Mouse (Mus musculus) gastrocnemius, adult 18-20 months (tissue): Measurements from ENCODE around the gene Cspg4. TPM values are rescaled to one million over a fixed set of nuclear protein-coding genes. Genes with fewer than 3 reads are reported as not detected.
A peak's percentile ranks its signal among the peaks of the same experiment; 100 is the strongest.
"Not testable (repeated sequence)": the region's sequence is repeated elsewhere in the genome, so short reads cannot be mapped to it uniquely, and the experiment has no call there.

Source experiments
- DNase-seq: peaks from one replicate; pipeline ENCODE4 v3.0.0; 2021; ENCODE audit warnings: low spot score
- total RNA-seq, 2 experiments: library from RNA; stranded (reverse); gene quantifications; 2 replicates each; pipeline ENCODE4 v1.2.3; 2021

Gene Cspg4
- total RNA-seq, 2 experiments from 2014 or later, result 2.9 to 5.8 TPM

DNA sequence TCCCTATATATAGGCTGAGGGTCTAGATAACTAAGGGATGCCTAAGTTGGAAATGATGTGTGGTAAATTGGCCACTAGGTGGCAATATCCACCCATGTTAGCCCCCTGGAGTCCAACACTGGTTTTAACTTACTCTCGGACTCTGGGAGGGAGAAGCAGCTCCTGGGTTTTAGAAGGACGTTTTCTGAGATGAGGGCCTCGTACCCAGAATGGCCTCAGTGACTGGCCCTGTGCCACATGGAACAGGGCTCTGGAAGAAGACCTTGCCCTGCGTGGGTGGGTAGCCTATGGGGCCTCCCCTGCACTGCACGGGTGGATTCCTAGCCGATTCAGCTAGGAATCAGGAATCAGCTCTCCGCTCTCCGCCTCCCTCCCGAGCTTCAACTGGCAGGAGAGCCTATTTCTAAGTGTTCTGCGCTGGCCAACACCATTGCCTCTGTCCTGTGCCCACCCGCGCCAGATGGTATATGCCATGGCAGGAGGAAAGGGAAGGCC, 26.7 kb downstream of the Cspg4 start:
- peak; percentile 81 for DNase-seq

DNA sequence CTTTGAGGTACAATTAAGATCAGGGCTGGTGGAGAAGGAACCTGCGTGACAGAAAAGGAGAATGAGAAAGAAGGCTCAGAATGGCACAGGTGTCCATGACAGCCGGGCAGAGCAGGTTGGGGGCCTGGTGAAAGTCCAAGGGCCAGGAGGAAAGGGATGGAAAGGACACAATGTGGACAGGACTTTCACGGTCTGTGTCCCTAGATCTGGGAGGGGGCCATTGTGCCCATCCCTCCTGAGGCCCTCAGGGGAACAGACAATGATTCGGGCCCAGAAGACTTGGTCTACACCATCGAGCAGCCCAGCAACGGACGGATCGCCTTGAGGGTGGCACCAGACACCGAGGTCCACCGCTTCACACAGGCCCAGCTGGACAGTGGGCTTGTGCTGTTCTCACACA, 27.3 kb downstream of the Cspg4 start:
- no peak for DNase-seq

DNA sequence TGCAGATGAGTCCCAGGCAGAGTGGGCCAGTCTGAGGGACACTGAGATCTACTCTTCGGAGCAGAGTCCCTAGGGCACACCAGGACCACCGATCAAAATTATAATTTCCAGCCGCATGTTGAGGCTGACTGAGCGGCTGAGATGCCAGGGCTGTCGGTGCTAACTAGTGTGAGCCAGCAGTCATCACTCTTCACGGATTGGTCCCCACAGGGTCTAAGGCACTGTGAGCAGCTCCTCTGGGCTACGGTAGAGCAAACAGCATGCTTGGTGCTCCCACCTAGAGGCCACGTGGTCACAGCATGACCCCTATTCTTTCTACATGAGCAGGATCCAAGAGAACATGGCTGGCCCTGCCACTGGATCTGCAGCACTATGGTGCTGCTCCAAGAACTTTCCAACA, 28.5 kb downstream of the Cspg4 start:
- DNase-seq, result no peak

DNA sequence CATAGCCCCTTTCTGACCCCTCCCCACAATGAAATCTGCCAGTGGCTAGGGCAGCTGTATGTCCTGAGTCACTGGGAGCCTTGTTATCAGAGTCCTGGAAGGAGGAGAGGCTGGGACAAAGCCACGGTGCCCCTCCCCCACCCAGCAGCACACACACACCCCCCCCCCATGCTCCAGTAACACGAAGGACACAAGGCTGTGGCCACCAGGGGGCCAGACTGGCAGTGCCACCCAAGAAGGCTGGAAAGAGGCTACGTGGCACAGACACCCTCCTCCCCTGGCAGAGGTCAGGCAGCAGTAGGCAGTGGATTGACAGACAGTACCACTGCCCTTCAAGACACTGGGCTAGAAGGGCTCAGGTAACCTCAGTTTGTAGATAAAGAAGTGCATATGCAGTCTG, 29.2 kb downstream of the Cspg4 start:
- DNase-seq, result no peak

DNA sequence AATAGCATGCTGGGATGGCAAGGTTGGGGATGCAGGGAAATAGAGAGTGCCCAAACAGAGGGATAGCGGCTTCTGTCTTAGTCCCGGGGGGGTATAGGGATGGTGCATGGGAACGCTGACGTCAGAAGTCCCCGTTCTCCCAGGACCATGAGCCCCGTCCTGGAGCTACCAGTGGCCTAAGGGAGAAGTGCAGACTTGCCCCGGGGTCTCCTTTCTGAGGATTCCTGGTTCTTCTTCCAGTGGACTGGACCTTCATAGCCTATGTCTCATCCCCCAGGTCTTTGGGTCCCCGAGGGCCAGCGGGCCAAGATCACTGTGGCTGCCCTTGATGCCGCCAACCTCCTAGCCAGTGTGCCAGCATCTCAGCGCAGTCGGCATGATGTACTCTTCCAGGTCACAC, 31.9 kb downstream of the Cspg4 start:
- DNase-seq, result no peak

DNA sequence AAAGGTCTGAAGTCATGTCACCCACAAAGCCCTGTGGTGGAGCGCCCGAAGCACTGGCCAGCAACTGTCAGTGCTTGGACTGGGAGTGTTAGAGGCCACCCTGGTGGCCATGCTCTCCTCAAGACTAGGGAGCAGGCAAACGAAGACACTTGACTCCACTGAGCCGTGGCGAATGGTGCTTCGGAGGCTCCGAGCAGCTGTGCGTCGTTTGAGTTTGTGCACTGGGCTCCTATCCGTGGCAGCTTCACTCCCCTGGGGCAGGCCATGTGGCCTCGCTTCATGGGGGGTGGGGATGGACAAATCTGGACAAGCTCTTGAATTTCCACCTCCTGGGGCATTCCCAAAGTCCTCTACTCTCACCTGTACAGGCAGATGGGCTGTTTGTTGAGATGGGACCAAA, 34.6 kb downstream of the Cspg4 start:
- DNase-seq, result no peak

DNA sequence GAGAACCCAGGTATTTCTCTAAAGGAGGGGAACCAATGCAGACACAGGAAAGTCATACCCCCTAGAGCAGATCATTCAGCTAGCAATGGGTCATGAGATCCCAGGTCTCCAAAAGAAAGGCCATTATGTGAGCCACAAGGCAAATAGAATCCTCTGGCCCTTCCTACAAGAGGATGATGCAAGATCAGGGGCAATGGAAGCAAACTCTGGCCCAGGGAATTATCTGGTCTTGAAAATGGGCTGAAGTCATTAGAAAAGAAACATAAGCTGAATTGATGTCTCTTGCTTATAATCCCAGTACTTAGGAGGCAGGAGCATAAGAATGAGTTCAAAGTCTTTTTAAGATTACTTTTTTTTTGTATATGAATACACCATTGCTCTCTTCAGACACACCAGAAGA, 35.2 kb downstream of the Cspg4 start:
- DNase-seq, result no peak

DNA sequence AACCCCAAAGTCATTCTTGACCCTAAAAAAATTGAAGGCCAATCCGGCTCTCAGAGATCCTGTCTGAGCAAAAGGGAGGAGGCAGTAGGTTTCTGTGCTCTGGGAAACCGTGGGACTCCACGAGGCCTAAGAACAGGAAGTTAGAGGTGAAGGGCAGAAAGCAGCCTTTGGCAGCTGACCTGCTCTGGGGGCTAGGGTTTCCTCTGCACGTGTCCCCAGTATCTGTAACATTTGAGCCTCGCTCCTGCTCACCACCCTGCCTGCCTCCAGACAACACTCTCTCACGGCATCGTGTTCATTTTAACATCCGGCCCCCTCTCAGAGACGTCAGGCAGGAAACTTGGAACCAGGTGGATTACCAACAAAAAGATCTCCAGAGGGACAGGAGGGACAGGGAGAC, 35.7 kb downstream of the Cspg4 start:
- DNase-seq, result no peak

DNA sequence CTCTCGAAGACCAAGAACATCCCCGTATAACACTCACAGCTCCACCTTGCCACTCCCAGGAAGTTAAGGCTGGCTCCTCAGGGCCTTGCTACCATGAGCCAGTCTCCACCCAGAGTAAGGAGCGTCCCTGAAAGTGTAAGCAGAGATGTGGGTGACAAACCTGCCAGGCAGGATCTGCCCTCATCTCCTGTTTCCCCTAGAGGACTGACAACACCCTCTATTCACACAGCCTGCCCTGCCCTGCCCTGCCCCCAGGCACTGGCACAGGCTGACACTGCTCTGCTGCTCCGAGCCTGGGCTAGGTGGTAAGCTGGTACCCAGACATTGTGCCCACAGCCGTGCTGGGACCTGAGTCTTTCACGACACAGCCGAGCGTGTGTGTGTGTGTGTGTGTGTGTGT, 36.4 kb downstream of the Cspg4 start:
- DNase-seq, result no peak

DNA sequence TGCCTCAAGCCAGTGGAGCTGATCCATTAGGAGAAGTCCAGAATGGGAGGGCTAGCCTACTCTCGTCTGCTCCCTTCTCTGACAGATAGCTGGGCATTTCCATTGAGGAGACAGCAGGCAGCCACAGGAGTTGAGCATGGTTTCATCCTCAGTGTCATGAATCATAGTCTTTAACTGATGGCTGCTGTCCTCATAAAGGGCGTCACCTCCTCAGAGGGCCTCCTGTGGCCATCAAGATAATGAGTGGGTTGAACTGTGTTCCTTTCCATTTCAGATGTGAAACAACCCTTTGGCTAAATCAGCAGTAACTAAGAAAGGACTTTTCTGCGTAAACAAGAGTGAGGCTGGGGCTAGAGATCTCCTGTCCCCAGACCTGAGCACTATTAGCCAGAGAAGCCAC, 38.8 kb downstream of the Cspg4 start:
- DNase-seq, result no peak

DNA sequence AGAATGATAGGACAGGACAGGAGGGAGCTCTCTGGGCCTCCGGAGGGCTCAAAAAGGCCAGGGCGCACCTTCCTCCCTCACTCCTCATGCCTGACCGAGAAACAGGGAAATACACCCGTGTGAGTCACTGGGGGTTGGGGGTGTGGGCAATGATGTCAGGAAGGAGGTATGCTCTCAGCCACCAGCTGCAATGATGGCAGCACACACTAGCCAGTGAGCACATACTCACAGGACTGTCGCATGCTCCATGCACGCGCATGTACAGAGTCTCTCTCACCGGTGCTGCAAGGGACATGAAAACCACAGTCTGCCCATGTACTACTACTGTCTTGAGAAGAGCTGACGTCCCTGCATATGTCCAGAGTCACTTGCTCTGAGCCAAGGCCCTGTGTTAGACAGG, 42.7 kb downstream of the Cspg4 start:
- DNase-seq, result no peak

DNA sequence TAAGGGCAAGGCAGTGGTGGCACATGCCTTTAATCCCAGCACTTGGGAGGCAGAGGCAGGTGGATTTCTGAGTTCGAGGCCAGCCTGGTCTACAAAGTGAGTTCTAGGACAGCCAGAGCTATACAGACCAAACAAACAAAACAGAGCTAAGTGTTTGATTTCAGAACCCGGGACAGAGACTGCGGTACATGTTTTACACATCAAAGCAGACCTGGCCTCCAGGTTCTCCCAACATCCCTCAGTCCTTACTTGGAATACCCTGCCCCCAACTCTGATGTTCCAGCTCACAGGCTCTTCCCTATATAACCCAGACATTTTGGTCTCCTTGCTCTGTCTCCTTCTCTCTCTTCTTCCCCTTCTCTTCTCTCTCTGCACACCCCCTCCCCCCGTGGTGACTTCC, 45.2 kb downstream of the Cspg4 start:
- not testable (repeated sequence) for DNase-seq

DNA sequence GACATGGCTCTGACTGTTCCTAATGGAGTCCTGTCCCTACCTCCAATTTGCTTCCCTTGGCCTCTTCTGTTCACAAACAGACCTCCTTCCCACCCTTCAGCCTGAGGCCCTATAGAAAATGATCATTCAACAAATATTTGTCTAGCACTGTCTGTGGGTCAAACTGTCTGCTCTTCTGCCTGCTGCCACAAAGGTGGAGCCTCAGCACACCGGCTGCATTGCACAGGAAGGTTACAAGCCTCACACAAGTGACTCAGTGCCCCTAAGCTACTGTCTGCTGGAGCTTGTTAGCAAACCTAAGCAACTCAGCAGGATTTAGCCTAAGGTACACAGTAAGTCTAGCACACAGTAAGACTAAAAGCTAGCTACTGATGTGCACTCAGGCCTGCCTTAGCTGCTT, 46.2 kb downstream of the Cspg4 start:
- no peak for DNase-seq

DNA sequence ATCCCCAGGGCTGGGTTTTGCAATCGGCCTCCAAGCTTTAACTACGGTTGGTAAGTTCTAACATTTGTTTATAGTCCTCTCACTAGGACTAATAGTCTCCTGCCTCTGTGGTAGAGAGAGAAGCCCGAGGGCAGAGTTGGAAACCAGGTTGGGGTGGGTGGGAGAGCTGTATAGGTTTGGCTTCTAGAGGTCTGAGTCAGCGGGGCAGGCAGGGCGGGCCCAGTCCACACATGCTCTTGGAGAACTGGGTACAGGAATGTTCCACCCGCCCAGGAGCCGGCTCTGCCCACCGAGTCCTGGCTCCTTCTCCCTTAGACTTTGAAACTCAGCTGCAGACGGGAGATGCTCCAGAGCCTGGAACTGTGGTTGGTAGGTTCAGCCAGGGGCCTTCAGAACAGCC, 49.2 kb downstream of the Cspg4 start:
- no peak for DNase-seq

DNA sequence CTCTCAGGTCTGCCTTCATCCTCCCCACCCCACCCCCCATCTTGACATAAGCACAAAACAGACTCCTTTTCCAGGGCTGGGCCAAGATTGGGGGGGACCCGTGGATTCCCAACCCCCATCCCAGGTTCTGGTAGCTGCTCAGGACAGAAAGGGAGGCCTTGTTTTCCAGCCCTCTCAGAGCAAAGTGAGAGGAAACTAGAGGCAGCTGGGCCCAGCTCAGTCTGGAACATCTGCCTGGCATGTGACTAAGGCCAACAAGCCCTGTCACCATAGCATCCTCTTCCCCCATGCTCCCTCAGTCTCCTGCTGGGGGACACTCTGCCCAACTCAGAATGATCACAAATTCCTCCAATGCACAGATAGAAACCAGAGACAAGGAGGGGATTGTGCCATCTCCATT, 50.3 kb downstream of the Cspg4 start:
- no peak for DNase-seq

DNA sequence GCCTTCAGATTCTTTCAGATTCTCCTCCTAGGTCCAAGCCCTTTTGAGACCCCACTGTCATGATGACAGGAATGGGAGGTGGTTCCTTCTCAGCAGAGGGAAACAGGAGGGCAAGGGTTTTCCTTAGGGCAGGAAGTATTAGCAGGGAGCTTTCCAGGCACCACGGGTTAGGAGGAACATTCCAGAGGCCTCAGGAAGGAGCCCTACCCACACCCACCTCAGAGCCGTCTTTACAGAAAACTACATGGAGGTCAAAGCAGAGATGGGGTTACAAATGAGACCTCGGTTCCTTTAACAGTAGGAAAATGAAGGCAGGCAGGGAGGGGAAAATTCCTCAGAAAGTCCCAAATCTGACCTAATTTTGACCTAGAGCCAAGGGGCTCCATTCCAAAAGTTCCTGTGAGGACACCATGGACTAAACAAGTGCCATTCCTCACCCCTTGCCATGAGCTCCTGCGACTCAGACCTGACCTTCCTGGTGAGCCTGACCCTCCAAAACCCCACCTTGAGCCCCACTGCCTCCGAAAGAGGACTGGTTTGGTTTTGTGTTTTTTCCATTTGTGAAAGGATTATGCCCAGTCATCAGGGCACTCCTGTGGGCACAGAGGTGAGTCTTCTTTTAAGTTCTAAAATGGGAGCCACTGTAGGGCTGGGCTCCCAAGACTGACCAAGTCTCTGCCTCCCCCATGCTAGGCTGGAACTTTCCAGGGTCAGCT, 51.0 kb downstream of the Cspg4 start:
- DNase-seq, result peak; percentile 71

DNA sequence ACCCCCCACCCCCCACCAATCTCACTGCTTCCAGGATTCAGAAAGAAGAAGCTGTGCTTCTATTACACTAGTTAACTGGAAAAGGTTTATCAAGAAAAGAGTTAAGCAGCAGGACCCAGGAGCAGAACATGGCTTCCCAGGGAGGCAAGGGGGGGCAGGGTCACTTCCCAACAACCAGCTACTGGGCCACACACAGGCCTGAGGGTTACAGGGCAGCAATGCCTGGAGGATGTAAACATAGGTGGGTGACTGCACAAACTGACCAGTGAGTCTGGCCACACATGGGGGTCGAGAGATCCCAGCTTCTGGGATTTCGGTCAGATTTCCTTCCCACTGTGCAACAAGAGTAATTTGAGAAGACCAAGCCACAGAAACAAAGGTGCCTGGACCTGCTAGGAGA, 52.3 kb downstream of the Cspg4 start:
- no peak for DNase-seq

DNA sequence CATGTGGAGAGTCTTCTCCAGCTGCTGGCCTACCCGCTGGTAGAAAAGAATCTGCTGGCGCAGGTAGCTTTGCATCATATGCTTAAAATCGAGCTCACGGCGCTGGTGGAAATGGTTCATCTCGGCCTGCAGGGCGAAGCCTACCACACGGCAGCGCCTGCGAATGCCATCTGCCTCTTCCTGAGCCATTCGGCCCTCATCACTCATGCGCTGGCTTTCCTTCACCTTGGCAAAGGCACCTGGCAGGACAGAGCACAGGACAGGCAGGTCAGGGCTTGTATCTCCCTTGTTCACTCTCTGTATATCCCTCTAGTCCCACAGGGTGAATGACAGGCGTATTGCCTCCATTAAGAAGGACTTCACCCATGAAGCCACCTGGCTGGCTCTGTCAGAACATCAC, 53.6 kb downstream of the Cspg4 start:
- no peak for DNase-seq

DNA sequence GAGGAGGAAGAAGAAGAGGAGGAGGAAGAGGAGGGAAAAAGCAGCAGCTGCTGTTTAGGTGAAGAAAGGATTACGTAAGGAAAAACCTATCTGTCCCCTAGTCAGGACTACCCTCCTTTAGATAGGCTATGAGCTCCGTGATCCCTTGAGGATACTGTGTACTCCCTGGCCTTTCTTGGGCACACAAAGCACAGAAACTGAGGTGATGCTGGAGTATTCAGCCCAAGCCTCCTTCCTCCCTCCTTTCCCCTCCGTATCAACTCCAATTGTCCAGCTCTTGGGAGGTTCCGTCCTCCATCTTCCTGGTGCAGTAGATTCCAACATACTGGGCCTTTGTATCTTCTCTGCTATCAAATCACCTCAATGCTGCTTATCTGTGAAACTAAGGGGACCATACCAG, 57.9 kb downstream of the Cspg4 start:
- no peak for DNase-seq

DNA sequence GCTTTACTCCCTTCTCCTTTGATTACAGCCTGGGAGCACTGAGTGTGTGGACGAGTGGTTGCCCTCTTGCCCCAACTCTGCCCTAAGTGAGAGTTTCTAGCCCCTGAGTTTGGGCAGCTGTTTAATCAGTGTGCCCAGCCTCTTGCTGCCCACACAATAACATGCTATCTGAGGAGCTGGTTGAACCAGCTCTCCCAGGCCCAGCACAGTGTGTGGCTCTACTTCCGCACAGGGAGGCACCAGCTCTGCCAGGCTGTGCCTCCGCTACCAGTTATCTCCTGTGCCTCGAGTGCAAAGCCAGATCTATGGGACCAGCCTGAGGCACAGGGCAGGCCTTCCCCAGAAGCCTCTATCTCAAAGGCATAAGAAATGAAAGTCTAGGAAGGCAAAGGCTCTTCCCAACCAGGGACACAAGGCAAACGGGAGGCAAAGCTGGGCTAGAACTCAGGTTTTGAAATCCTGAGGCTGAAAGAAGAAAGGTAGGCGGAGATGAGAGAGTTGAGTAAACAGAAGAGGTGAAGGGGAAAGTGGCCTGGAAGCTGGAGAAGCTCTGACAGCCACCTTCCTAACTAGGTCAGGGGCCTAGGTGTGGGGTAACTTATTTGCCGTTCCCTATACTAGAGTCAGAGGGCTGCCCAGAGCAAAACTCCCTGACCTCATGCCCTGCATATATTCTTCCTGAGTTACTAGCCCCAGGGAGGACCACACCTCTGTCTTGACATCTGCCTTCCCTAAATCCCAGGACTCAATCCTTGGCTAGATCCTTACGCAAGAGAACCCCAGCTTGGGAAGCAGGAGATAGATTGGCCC, 59.2 kb downstream of the Cspg4 start:
- no peak for DNase-seq

DNA sequence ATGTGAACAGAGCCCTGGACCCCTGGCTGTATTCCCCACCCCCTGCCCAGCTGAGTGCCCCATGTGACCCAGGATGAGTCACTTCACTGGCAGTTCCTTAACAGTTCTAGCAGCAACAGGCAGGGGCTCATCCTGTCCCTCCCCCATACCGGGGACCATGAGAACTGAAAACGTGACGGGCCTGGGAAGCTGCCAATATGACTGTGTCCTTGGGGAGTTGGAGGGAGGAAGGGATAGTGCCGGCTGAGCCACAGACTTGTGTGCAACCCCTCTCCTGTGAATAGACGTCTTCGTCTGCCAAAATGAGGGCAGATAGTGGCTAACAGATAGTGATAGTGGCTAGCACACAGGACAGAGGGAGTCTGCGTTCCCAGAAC, 59.8 kb downstream of the Cspg4 start:
- peak; percentile 86 for DNase-seq

DNA sequence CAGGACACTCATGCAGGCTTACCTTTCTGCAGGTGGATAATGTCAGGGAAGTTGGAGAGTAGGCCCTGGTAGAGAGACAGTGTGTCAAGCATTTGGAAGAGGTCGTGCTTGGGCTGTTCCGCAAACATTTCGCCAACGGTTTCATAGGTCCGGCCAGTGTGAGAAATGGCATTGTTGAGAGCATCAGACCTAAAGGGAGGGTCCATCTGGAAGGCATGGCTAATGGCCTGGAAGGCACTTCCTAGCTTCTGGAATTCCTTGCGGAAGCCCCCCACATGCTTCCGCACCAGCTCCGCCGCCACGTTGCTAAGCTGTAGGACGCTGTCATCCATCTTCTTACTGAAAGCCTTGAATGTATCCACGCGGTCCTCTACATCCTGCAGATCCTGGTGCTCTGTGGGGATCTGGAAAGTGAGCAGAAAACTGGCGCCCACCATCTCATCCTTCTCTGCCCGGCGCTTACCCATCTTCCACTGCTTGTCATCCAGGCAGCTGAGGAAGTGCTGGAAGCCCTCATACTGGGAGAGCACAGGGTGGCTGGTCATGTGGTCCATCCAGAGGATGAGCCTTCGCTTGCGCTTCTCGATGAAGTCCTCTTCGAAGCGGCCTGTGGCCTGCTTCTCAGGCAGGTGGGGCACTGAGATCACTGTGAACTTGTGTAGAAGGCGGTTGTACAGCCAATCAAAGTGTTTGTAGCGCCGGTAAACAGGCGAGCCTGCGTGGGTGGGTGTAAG, 60.6 kb downstream of the Cspg4 start:
- DNase-seq, result no peak

DNA sequence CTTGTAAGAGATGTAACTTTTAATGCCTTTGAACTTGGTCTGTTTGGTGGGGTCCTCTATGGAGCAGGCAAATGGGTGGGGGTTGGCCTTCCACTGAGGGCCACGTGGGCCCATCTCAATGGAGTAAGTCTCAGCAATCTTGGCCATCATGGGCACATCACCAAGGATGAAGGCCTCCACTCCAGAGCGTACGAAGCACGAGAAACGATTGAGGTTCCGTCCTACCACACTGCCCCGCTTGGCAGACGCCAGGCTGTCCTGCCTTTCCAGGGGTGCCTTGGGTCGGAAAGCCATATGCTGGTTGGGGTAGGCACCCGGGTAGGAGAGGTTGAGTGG, 61.2 kb downstream of the Cspg4 start:
- DNase-seq, result no peak
